Mouse (Mus musculus): ENCODE measurements around the gene Cnksr3.

Cnksr3 gene

GRCm38 (mm10) chr10:7149671-7150595 is 62.1 kb downstream of the Cnksr3 start:
- DNase-seq (ENCODE audit: extremely low read depth, low read depth): no peak

- no peak for DNase-seq (ENCODE audit: extremely low read depth, low read depth)
These were observed 66.4 kb downstream of the Cnksr3 start for GRCm38 (mm10) chr10:7145614-7146013.

- no peak for DNase-seq (ENCODE audit: extremely low read depth, low read depth)
These were observed 67.8 kb downstream of the Cnksr3 start for GRCm38 (mm10) chr10:7144081-7144783.

GRCm38 (mm10) chr10:7142287-7142686 is 69.8 kb downstream of the Cnksr3 start:
- no peak for DNase-seq (ENCODE audit: extremely low read depth, low read depth)

- no peak for DNase-seq (ENCODE audit: extremely low read depth, low read depth)
These were observed 71.8 kb downstream of the Cnksr3 start for GRCm38 (mm10) chr10:7140282-7140681.

- DNase-seq (ENCODE audit: extremely low read depth, low read depth): no peak
These were observed 74.0 kb downstream of the Cnksr3 start for GRCm38 (mm10) chr10:7138049-7138448.

GRCm38 (mm10) chr10:7135751-7136150 is 76.3 kb downstream of the Cnksr3 start:
- DNase-seq (ENCODE audit: extremely low read depth, low read depth): no peak

GRCm38 (mm10) chr10:7133005-7133404 is 79.0 kb downstream of the Cnksr3 start:
- DNase-seq (ENCODE audit: extremely low read depth, low read depth): no peak

- DNase-seq (ENCODE audit: extremely low read depth, low read depth): no peak
These were observed 80.6 kb downstream of the Cnksr3 start for GRCm38 (mm10) chr10:7131441-7131840.

GRCm38 (mm10) chr10:7127828-7128227 is 84.2 kb downstream of the Cnksr3 start:
- DNase-seq (ENCODE audit: extremely low read depth, low read depth): no peak

- DNase-seq (ENCODE audit: extremely low read depth, low read depth): no peak
These were observed 85.2 kb downstream of the Cnksr3 start for GRCm38 (mm10) chr10:7126882-7127281.

- DNase-seq (ENCODE audit: extremely low read depth, low read depth): no peak
These were observed 85.8 kb downstream of the Cnksr3 start for GRCm38 (mm10) chr10:7126287-7126686.

- DNase-seq (ENCODE audit: extremely low read depth, low read depth): no peak
These were observed 87.0 kb downstream of the Cnksr3 start for GRCm38 (mm10) chr10:7124993-7125392.

GRCm38 (mm10) chr10:7122294-7122693 is 89.7 kb downstream of the Cnksr3 start:
- DNase-seq (ENCODE audit: extremely low read depth, low read depth): no peak

- no peak for DNase-seq (ENCODE audit: extremely low read depth, low read depth)
These were observed 91.8 kb downstream of the Cnksr3 start for GRCm38 (mm10) chr10:7120206-7120605.

GRCm38 (mm10) chr10:7118258-7119077 is 93.6 kb downstream of the Cnksr3 start:
- DNase-seq (ENCODE audit: extremely low read depth, low read depth): no peak

- no peak for DNase-seq (ENCODE audit: extremely low read depth, low read depth)
These were observed 94.3 kb downstream of the Cnksr3 start for GRCm38 (mm10) chr10:7117785-7118184.

- no peak for DNase-seq (ENCODE audit: extremely low read depth, low read depth)
These were observed 97.2 kb downstream of the Cnksr3 start for GRCm38 (mm10) chr10:7114796-7115195.

GRCm38 (mm10) chr10:7113747-7114146 is 98.3 kb downstream of the Cnksr3 start:
- DNase-seq (ENCODE audit: extremely low read depth, low read depth): no peak

- no peak for DNase-seq (ENCODE audit: extremely low read depth, low read depth)
These were observed 98.9 kb downstream of the Cnksr3 start for GRCm38 (mm10) chr10:7113144-7113543.

- DNase-seq (ENCODE audit: extremely low read depth, low read depth): no peak
These were observed 100.5 kb downstream of the Cnksr3 start for GRCm38 (mm10) chr10:7111462-7112000.
